Mouse (Mus musculus): ENCODE data around the gene Zfp36.

Gene Zfp36

DNA sequence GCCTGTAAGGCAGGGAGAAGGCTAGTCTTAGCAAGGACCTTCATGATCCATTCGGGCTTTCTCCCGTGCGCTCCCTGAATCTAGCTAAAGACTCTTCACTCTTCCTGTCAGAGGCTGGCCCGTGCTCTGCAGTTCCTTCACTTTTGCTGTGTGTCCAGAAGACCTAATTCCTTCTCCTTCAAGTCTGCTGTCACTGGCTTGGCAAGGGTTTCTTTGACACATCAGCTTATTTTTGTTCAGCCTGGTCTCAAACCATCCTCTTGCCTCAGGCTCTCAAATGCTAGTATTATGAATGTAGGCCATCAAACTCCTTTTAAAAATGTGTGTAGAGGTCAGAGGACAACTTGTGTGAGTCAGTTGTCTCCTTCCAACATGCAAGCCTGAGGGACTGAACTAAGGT is 3.6 kb upstream of the Zfp36 start:
- no peak for DNase-seq

DNA sequence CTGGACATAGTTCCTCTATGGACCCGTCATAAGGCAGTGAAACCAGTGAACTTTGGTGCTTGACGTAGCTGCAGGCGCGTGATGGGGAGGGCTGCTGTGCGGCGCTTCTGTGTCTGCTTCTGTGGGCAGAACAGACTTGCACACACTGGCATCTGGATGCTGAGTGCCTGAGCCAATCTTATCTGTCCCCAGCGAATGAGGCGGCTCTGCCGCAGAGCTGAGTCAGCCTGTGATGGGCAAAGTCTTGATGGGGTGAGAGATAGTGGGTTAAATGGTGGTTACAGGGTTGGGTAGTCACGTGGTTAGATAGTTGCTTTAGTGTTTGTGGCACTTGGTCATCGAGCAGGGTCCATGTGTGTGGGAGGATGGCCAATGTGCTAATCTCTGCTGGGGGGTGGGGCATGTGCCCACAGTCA is 2.9 kb upstream of the Zfp36 start:
- DNase-seq: peak; percentile 66

DNA sequence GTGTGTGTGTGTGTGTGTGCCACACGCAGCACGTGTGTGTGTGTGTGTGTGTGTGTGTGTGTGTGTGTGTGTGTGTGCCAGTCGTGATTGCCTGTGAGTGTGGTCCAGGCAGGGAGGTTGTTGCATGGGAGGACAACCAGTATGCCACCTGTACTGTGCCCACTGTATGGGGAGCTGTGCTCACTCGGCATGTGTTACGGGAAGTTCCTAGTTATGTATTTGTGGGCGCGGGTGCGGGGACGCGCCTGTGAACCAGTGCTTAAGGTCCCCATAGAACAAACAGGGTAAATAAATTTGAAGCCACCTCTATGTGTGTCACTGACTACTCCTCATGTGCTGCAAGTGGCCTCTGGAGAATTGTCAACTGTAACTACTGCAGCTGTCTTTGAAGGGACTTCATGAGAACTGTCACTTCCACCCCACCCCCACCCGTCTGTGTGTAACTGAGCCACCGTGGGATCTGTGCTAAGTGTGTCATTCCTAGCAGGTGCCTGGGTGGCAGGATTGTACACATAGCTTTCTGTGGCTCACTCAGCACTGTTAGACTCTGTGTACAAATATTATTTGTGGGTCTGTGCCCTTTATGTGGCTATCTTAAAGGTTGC is 2.4 kb upstream of the Zfp36 start:
- no peak for DNase-seq

DNA sequence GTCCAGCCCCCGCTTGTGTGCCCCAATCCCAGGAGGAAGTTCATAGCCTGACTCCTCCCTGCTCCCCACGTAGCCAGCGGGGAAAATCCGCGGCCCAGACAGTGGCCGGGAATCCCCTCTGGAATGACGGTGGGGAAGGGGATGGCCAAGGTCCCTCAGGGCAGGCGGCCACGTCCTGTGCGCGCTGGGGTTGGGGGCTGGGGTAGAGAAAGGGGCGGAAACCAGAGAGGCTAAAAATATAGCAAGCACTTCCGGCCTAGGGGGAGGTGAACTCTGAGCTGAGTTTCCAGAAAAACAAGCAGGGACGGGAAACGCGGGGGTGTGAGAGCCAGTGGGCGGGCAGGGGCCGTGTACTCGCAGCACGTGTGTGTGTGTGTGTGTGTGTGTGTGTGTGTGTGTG is 1.9 kb upstream of the Zfp36 start:
- peak; percentile 95 for DNase-seq

DNA sequence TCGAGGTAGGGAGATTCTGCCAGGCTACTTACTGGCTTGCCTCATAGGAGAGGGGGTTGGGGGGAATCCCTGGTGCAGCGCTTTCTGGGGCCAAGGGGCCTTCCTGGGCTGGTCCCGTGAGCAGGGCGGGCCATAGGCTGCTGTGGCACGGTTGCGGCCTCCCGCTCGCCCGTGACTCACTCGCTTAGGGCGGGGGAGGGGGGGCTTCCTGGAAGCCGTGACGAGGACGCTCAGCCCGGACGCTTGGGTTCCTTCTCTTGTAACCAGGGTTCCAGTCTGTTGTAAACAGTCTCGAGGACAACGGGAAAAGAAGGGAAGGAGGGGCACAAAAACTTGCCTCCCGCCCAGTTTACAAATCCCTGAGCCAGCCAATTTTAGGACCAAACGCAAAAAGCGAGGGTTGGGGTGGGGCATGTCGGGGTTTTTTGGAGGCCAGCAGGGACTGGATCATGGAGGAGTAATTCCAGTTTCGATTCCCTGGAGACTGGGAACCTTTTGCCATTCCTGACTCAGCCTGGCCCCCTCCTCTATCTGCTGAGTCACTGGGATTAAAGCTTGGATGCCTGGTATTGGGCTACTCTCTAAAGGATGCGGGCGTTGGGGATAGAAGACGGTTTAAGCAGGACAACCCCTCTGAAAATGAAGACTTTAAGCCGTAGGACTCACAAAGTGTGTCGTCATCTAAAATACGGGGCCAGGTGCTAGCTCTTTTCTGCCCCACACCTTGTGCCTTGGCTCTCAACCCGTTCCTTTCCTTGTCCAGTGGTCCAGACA is 1.2 kb upstream of the Zfp36 start:
- peak; percentile 87 for DNase-seq

DNA sequence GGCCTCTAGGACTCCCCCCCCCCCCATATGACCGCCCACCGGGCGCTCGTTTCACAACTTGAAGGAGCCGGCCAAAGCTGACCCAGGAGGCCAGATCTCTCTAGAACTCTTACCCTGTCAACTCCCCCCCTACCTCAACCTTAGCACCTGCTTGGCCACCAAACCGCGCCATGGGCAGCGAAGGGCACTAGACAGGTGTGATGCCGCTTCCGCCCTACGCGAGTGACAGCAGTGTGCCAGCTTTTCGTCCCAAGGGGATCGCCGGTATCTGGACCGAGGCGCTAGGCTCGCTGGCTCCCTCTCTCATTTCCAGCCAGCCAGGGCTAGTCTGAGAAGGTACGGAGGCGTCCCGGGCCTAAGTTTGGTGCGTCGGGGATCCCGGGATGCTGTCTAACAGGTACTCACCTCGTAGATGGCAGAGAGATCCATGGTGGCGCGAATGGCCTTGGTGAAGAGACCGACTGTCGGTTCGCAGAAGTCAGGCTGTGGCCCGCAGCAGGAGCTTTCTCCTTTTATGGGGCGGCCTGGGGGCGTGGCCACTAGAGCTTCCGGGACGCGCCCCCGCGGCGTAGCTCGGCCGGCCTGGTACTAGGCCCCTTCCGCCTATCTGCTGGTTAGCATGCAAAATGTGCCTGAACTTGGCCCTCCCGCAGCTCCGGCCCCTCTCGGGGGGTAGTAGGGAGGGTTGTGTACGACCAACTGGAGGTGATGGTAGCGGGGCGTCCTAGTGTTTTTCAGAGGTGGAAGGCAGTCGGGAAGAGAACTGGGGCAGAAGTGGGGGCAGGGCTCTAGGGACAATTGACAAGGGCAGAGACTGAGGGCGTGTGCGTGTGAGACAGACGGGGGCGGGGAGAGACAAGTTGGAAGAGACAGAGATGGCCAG is 1.0 kb downstream of the Zfp36 start:
- DNase-seq: peak; percentile 98

DNA sequence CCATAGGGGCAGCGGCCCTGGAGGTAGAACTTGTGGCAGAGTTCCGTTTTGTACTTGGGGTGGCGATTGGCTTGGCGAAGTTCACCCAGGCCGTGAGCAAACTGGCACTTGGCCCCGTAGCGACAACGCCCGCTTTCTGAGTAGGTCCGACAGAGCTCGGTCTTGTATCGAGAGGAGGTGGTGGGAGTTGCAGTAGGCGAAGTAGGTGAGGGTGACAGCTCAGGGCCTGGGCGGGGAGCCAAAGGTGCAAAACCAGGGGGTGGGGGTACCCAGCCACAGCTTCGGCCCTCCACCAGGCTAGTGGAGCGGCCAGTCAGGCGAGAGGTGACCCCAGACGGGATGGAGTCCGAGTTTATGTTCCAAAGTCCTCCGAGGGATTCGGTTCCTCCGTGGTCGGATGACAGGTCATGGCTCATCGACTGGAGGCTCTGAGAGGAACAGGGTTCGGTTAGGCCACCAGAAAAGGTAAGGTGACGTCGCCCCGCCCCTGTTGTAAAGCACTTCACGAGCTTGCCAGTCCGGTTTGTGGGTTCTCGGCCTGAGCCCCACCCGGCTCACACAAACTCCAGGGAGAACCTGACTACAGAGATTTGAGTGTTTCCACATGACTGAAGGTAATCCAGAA is 1.9 kb downstream of the Zfp36 start:
- peak; percentile 83 for DNase-seq

DNA sequence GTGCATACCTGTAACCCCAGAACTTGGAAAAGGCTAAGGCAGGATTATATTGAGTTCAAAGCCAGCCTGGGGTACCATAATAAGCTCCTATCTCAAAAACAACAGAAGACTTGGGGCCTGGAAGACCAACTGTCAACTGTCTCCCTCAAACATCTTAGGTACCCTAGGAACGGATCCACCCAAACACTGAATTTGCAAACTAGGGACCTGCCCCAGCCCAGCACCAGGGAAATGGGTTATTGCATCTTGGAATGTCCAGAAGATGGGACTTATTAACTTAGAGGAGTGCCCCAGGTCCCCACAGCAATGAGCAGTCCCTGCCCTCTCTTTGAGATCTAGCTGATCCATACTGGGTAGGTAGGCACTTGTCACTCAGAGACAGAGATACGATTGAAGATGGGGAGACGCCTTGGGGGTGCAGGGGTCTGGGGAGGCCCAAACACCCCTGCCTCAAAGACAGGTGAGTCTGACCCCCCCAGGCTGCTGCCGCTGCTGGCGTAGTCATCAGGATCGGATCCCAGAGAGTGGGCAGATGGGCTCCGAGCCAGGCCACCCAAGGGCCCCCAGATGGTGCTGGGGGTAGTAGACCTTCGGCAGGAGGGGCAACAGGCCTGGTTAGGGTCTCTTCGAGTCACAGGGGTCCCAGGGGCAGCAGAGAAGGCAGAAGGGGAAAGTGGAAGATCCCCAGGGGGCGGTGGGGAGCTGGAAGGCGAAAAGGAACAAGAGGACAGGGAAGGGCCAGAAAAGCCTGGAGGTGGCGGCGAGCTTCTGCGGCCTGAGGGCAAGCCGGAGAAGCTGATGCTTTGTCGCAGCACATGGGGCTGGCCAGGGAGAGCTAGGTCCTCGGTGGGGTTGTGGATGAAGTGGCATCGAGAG is 2.6 kb downstream of the Zfp36 start:
- DNase-seq: peak; percentile 61

DNA sequence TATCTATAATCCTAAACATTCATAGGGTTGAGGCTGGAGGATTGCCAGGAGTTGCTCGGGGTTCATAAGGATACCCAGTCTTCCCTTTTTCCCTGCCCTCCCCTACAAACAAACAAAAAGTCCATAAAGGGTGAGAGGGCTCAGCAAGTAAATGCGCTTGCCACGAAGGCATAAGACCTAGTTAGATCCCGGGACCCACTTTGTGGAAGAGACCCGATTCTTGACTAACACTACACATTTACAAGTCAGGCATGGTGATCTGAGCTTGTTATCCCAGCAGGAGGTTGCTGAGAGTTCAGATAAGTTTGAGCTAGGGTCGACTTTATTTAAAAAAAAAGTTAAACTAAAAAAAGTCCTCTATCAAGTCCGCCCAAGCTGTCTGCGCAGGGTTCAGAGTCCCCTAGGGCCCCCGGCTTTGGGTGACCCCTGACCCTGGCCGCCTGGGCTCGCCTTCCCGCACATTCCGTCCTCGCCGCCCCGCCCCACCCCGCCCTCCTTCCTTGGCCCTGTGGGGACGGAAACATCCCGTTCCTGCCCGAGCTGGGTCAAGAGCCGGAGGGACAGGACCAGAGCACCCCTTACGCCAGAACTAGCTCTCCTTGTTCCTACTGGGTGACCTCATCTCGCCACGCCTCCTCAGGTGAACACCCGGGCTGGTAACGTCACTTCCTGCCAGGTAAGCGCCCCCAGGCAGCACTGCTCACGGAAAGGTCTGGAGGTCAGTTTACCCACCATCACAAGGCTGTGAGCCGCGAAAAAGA is 3.9 kb downstream of the Zfp36 start:
- peak; percentile 92 for DNase-seq

DNA sequence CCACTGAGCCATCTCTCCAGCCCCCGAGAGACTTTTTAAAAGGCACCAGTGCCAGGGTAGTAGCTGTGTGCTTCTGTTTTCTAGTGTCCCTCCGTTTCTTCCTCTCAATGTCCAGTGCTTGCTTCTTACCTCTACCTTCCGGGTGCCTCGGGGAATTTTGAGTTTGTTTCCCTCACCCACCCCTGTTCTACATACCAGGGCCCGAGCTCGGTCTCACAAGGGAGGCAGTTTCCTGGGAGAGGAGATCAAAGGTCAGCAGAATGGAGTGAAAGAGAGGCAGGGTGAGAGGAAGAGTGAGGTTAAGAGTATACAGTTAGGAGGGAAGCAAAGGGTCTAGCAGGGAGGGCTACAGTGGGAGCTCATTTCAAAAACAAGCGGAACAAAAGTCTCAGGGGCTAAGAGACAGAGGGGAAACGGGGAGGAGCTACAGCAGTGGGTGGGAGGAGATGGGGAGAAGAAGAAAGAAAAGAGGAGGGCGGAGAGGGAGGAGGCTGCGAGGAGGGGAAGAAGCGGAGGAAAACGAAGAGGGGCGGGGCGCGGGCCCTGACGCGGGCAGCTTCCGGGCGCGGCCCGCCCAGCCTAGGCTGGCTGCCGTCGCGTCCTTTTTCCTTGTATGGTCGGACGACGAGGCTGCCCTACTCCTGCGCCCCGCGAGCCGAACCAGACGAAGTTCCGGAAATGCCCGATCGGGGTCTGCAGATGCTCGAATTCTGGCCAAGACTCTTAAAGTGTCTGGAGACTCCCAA is 4.7 kb downstream of the Zfp36 start:
- DNase-seq: peak; percentile 96

DNA sequence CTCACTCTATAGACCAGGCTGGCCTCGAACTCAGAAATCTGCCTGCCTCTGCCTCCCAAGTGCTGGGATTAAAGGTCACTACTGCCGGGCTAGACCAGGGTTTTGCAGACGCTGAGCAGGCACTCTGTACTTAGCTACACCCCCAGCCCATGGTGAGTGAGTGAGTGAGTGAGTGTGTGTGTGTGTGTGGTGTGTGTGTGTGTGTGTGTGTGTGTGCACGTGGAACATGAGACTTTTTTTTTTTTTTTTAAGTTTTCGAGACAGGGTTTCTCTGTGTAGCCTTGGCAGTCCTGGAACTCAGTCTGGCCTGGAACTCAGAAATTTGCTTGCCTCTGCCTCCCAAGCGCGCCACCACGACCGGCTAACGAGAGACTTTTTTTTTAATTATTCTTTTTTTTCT is 5.4 kb downstream of the Zfp36 start:
- DNase-seq: no peak

DNA sequence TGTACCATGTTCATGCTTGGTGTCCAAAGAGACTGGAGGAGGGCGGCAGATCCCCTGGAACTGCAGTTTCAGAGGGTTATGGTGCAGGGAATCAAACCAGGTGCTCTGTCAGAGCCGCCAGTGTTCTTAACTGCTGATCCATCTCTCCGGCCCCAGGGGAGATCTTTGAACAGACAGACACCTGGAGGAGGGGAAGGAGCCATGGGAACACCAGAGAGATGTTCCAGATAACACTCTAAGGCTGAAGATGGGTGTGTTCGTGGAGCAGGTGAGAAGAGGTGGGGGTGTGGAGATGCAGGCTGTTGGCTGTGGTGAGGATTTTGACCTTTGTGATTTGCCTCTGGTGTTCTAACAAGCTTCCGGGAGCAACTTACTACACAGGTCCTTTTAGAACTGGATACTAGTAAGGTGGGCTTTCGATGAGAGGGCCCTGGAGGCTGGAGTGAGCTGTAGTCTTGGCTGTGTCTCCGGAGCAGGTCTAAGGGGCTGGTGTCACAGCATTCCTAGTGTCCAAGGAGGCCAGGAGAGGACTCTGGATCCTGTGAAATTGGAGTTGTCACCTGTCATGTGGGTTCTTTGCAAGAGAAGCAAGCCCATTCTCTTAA is 6.1 kb downstream of the Zfp36 start:
- no peak for DNase-seq

DNA sequence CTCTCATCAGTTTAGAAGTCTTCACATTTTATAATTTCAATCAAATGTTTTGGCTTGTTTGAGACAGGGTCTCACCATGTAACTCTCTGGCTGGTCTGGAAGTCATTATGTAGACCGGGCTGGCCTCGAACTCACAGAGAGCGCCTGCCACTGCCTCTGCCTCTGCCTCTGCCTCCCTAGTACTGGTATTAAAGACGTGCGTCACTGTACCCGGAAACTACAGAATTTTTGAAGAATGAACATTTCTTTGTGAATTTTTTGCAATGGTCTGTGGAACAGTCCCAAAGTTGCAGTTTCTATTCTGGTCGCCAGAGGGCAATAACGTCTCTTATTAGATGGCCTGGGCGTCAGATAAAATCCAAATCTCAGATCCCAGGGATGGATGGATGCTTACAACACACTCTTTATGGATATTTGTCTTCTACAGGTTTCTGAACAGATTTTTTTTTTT is 6.9 kb downstream of the Zfp36 start:
- peak; percentile 91 for DNase-seq

DNA sequence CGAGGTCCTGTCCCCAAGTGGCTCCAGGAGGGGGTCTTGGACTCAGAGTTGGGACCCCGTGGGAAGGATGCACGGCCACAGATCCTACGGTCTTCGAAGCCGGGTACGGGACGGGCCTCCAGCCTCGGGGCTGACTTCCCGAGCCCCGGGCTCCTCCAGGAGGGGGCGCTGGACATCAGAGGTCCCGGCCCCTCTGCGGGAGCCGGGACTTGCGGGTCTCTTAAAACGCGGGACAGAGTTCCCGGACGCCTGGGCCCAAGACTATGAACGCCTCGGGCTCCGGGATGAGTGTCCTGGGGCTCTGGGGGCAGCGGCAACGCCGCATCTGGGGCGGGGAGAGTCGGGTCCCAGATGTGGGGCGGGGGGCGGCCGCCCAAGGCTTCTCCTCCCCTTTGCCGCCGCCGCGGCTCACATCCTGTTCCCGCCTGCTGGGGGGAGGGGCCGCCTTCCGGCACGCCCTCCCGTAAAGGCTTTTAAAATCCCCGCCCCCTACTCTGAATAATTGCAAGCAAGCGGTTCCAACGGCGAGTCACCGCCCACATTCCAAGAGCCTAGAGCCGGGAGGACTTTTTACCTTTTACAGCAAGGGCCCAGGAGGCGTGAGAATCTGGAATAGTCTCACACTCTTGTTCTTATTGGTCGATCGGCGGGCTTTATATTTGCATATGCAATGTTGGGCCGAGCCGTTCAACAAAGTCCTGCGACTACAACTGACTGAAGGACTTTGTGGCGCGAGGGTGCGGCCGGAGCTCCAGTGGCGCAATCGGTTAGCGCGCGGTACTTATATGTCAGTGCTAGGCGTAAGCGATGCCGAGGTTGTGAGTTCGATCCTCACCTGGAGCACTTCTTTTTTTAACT is 7.6 kb downstream of the Zfp36 start, which contains the start of gene Plekhg2:
Plekhg2 (minus strand) TSS at position 349 of the 858 bp plus-strand sequence.
- DNase-seq: peak; percentile 98

DNA sequence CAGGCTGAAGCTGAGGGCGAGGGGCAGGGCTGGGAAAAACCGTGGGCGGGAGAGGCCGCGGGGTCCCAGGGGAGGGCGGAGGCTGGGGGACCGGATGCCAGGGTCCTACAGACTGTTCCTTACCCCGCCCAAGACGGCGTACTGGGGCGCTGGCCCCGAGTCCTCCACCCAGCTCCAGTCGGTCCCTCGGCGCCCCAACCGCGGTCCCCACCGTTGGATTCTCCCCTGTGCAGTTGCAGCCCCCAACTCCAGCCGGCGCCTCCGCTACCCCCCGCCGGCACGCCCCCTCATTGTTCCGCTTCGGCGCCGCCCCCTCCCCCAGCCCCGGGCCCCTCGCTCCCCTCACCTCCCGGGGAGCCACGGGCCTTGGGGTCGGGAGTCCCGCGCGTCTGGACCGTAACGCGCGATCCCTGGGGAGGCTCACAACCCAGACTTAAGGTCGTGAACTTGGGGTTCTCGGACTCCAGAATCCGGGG is 8.5 kb downstream of the Zfp36 start:
- peak; percentile 89 for DNase-seq

DNA sequence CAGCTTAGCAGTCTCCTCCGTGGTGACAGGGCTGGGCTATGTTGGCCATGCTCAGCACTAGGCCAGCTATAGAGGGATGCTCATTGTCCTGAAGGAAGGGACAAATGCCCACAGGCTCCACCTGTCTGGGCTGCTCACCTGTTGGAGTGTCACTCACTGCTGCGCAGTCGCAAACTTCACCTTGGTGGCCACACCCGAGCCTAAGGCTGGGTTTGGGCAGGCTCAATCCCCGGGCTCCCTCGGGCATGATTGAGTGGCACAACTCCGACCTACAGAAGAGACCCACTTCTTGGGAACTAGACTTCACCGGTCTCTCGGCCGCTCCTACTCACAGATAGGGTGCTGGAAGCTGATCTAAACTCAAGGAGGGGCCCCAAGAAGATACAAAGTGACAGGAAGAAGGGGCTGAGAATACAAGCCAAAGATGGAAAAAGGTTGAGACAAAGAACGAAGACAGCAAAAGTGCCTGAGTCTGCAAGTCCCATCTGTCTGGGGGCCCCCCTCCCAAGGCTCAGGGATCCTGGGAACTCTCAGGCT is 9.0 kb downstream of the Zfp36 start:
- DNase-seq: peak; percentile 62

DNA sequence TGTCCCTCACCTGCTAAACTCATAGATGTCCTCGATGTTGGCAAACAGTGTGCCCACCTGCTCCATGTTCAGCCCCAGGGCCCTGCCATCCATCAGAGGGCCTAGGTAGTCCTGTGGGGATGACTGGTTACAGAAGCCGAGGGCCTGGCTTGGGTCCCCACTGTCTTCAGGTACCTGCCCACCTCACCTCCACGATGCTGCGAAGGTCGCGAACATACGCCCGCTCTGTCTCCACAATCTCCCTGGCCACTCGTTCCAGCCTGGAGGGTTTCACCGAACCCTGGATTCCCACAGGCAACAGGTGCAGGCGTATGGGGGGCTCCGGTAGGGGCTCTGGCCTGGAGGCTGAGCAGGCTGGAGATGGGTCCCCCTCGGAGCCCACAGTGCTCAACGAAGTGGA is 10.0 kb downstream of the Zfp36 start:
- no peak for DNase-seq

DNA sequence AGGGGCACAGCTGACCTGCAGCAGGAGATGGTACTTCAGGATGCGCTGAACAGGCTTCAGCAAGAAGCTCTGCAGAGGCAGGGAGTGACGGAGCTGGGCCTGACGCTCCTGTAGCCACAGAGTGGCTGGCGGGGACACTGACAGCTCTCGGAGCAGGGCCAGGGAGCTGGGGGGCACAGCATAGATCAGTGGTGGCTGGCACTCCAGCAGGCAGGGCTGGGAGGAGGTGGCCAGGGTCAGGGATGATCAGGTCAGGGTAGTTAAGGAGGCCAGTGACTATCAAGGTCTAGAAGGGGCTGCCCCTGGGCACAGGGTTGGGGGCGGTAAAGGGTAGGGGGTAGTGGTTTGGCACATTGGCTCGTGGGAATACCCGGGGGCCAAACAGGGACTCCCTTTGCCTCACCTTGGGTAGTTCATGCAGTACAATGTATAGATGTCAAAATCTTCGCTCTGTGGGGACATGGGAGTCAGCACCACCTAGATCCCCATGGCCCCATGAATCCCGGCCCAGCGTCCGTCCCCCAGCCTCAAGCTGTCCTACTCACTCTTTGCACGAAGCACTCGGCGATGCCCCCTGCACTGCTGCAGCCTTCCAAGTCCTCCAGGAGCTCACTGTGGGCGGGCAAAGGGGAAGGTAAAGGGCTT is 11.7 kb downstream of the Zfp36 start:
- no peak for DNase-seq
